ENCODE assay signal across 38 mouse cellular contexts in the genomic region with DNA sequence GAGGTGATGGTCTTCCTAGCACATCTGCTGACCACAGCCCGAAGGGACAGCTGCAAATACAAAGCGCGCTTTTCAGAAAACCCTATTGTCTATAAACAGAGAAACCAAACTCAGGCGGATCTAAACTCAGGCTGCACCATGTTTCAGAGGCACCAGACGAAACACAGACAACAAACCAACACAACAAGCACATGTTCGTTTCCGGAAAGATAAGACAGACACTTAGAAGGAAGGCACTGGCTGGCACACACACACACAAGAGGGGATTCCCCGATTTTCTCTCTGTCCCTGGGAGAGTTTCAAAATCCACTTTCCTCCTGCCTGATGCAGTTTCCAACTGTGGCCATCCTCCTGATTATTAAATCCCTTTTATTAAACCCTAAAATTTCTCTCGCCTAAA. TPM values are rescaled to one million over a fixed set of nuclear protein-coding genes. Genes with fewer than 3 reads are reported as not detected.
"Had no signal": no experiment of that assay in that cellular context is flagged by ENCODE, and none has a peak within 500 bp of the region (broad histone marks: within the 10 kb centered on the region; RNA-seq: fewer than 3 reads in every experiment).

No protein-coding gene starts in this region.

RNA-seq across cellular contexts. Expression of a gene that starts 16.8 kb away (rescaled TPM):
- total RNA-seq: left cerebral cortex, adult 8-10 months; left cerebral cortex, postnatal 10 days; left cerebral cortex, postnatal 14 days; left cerebral cortex, postnatal 25 days; left cerebral cortex, postnatal 36 days; left cerebral cortex, postnatal 4 days; liver, adult 2 months; megakaryocyte, adult 5-6 weeks; midbrain, postnatal 0 days had no signal
- polyA plus RNA-seq: limb, embryonic 10.5 days; limb, embryonic 11.5 days; limb, embryonic 12.5 days; limb, embryonic 13.5 days; limb, embryonic 14.5 days; limb, embryonic 15.5 days; liver, adult 2 months; liver, embryonic 11.5 days; liver, embryonic 12.5 days; liver, embryonic 13.5 days; liver, embryonic 14.5 days; liver, embryonic 15.5 days; liver, embryonic 16.5 days; liver, postnatal 0 days; lung, adult 2 months; lung, embryonic 14.5 days; lung, embryonic 15.5 days; lung, embryonic 16.5 days; lung, postnatal 0 days; macrophage; midbrain, embryonic 10.5 days; midbrain, embryonic 11.5 days; midbrain, embryonic 12.5 days; midbrain, embryonic 13.5 days; midbrain, embryonic 14.5 days; midbrain, embryonic 15.5 days; midbrain, embryonic 16.5 days; midbrain, postnatal 0 days; neural tube, embryonic 11.5 days; neural tube, embryonic 12.5 days had no signal

RNA-seq across cellular contexts. Expression of a gene that starts 50.5 kb away (rescaled TPM):
- total RNA-seq: megakaryocyte, adult 5-6 weeks; monocyte, adult 5-6 weeks had no signal
- polyA plus RNA-seq: limb, embryonic 10.5 days; macrophage; neural tube, embryonic 11.5 days had no signal
